Mouse (Mus musculus): Measurements from ENCODE around the gene Dgkg.

Dgkg gene

DNA sequence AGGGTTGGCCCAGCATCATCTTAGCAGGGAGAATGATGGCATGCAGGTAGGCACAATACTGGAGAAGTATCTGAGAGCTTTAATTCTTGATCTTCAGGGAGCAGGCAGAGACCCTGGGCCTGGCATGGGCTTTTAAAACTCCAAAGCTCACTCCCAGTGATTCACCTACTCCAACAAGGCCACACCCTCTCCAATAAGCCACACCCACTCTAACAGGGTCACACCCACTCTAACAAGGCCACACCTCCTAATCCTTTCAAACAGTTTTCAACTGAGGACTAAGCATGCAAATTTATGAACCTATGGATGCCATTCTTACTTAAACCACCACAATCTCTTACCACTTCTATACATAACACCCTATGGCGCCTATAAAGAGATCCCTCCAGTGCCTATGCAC lies 11.8 kb downstream of the Dgkg start:
- DNase-seq (ENCODE audit: extremely low read depth, low read depth) = no peak

DNA sequence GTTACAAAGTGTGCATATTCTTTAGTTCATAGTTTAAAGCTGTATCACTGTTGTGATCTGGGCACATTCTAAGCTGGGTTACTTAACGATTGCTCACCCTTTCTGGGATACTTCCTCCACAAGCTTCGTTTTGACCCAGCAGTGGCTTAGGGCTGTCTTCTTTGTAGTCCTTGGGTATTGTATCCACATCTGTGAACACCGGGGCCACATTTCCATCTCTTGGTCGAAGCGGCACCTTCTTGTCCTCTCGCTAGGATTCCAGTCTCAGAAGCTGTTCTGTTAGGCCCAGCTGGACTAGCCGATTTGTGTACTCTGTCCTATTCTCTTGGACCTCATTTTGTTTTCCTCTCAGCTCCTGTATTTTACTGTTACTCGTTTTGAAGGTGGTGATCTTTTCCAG lies 13.6 kb downstream of the Dgkg start:
- DNase-seq (ENCODE audit: extremely low read depth, low read depth) = no peak

DNA sequence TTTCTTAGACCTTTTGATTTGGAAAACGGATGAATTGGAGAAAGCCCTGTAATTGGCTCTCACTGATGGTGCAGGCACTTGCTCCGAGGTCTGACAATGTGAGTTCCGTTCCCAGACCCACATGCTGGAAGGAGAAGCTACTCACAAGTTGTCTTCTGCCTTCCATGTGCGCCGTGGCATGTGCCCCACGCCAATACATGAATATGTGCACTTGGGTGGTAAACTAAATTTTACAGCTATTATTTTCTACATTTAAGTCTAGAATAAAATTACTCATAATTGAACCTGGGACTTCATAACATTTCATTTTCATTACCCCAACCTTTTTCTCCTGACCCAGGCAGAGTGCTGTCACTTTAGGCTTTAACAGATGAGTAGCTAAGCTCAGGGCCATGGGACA lies 14.1 kb downstream of the Dgkg start:
- DNase-seq (ENCODE audit: extremely low read depth, low read depth) = no peak

- no peak for DNase-seq (ENCODE audit: extremely low read depth, low read depth)
Measured at GRCm38 (mm10) chr16:22642054-22642453, 15.0 kb downstream of the Dgkg start.

DNA sequence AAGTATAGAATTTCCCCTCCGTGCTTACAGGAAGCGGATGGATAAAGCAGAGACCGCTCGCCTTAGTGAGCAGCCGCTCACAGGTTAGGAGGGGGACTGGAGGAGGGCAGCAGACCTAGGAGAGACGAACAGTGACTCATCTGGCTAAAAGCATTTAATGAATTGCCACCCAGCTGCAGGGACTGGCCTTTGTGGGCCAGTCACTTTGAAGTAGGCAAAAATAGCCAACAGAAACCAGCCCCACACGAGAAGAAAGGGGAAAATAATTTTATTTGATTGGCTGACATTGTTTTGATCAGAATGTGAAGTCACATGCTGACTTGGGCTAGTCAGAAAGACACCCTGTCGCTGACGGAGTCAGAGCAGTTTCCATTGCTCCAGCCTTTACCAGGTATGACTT lies 15.4 kb downstream of the Dgkg start:
- no peak for DNase-seq (ENCODE audit: extremely low read depth, low read depth)

- DNase-seq (ENCODE audit: extremely low read depth, low read depth) = no peak
Measured at GRCm38 (mm10) chr16:22637311-22637710, 19.7 kb downstream of the Dgkg start.

DNA sequence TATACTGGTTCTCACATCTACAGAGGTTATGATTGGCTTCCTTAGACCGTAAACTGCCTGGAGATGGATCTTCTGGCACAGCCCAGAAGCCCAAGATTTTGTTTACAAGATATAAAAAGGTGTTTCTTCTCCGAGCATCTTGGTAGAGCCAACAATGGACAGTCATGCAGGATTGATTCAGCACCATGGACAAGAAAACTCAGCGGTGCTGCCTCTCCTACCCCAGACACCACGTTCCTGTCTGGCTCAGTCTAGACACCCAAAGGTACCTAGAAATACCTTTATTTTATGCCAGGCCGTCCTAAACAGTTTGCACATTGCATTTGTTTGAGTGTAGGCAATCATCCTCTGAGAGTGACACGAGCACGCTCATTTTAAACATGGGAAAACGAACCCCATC lies 21.3 kb downstream of the Dgkg start:
- DNase-seq (ENCODE audit: extremely low read depth, low read depth) = no peak

GRCm38 (mm10) chr16:22633063-22633462 lies 24.0 kb downstream of the Dgkg start:
- no peak for DNase-seq (ENCODE audit: extremely low read depth, low read depth)

DNA sequence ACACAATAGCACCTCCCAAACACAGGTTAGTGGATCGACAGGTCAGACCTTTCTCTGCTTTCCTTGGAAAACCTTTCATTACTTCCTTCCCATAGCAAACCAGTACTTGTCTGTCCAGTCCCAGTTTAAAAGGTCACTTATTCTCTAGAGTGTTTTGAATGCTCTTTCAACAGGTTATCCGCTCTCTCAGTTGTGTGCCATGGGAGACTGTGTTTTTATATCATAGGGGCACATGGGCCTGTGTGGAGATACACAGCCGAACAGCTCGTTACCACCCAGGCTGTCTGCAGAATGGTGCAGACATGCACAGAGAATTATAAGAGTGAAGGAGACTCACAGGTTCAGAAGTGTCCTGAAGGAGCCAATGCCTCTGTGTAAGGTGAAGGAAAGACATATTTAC lies 26.7 kb downstream of the Dgkg start:
- DNase-seq (ENCODE audit: extremely low read depth, low read depth) = no peak

- no peak for DNase-seq (ENCODE audit: extremely low read depth, low read depth)
Measured at GRCm38 (mm10) chr16:22629900-22630299, 27.1 kb downstream of the Dgkg start.

GRCm38 (mm10) chr16:22625987-22626386 lies 31.0 kb downstream of the Dgkg start:
- no peak for DNase-seq (ENCODE audit: extremely low read depth, low read depth)

DNA sequence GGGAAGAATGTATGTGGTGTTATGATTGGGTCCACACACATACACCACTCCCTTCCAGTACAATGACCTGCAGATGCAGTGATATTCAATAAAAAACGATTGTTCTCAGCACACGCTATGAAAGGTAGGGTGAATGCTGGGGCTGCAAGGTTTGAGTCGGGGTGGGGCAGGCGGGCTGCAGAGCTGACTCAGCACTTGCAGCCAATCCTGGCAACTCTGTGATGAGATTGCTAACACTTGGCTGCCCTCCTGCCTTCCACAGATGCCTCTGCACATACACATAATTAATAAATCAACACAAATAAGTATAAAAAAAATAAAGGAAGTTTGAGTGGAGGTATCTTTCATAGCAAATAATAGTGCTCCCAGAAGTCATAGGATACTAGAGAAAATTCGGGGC lies 31.6 kb downstream of the Dgkg start:
- DNase-seq (ENCODE audit: extremely low read depth, low read depth) = no peak

DNA sequence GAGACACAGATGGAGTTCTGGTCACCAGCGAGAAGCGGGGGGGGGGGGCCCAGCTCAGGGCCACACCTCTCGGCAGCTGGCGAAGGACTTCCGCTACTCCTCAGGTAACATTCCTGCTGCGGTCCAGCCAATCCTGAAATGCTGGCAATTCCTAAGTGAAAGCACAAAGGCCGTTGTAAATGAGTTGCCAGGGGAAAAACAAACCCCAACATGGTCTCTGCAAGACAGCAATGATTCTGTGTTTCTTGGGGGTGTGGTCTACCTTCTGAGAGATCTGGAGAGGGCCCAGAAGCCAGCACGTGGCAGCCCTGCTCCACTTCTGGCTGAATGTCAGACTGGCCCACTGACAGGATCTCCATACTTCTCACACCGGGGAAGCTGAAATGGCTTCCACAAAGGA lies 34.7 kb downstream of the Dgkg start:
- no peak for DNase-seq (ENCODE audit: extremely low read depth, low read depth)

GRCm38 (mm10) chr16:22621299-22621920 lies 35.6 kb downstream of the Dgkg start:
- no peak for DNase-seq (ENCODE audit: extremely low read depth, low read depth)

- DNase-seq (ENCODE audit: extremely low read depth, low read depth) = no peak
Measured at GRCm38 (mm10) chr16:22618424-22619056, 38.5 kb downstream of the Dgkg start.

DNA sequence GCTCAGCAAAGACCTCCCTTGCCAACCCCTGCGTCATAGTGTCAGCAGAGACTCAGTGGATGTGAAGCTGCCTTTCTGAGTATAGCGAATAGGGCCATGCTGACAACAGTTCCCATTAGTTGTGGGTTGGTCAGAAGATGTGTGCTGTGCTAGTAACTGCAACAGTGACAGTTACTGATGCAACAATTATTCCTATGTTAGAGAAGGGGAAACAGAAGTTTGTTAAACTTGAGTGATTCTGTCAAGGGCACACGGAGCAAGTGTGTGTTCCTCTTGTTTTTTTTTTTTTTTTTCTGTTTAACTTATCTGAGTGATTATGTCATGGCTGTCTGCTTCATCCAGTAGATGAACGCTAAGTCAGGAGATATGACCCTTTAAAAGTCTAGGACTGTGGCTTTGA lies 41.2 kb downstream of the Dgkg start:
- no peak for DNase-seq (ENCODE audit: extremely low read depth, low read depth)

GRCm38 (mm10) chr16:22613186-22614073 lies 43.6 kb downstream of the Dgkg start:
- DNase-seq (ENCODE audit: extremely low read depth, low read depth) = no peak

DNA sequence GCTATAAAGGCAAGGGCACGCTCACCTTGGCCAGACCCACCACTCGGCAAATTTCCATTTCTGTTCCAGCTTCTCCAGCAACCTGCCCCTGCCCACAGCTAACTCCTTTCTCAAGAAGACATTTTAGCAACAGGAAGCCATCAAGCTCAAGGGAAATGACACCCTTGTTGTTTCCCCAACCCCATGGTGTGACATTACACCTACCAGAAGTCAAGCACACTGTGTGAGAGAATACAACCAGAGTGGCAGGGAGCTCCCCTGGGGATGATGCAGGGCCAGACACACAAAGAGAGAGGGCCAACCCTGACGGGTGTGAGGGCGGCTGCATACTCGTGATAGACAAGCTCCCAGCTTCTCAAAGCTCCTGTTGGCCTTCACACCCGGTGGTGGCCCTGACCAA lies 49.0 kb downstream of the Dgkg start:
- DNase-seq (ENCODE audit: extremely low read depth, low read depth) = no peak

GRCm38 (mm10) chr16:22606989-22607388 lies 50.0 kb downstream of the Dgkg start:
- no peak for DNase-seq (ENCODE audit: extremely low read depth, low read depth)

DNA sequence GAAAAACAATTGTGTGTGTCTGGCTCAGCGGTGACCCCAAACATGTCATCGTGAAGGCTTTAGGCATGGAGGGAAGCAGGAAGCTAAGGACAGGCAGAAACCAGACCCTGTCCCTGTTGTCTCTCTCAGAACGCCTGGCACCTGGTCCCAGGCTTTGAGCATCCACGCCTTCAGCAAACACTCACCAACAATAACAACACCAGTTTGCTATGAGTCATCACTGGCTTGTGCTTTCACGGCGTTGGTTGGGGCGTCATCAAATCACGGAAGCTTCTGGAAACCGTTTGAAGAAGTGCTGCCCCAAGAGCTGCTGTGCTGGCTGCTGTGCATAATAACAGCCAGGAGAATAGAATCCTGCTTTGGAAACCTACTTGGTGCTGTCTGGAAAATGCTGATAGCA lies 54.6 kb downstream of the Dgkg start:
- no peak for DNase-seq (ENCODE audit: extremely low read depth, low read depth)

DNA sequence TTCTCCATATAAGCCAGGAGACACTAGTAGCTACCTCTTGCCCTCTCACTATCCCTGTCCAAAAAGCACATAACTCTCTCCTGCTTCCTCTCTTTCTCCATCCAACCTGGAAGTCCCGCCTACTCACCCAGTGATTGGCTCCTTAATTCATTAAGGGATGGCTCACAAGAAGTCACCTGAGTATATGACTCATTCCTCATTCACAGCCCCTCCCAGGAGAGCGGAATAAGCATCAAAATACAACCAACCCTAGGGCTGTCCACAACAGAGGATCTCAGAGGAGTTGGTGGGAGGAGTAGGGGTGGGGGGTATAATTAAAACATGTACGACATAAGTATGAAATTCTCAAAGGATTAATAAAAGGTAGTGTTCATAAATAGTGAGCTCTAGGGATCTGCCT lies 55.3 kb downstream of the Dgkg start:
- no peak for DNase-seq (ENCODE audit: extremely low read depth, low read depth)

DNA sequence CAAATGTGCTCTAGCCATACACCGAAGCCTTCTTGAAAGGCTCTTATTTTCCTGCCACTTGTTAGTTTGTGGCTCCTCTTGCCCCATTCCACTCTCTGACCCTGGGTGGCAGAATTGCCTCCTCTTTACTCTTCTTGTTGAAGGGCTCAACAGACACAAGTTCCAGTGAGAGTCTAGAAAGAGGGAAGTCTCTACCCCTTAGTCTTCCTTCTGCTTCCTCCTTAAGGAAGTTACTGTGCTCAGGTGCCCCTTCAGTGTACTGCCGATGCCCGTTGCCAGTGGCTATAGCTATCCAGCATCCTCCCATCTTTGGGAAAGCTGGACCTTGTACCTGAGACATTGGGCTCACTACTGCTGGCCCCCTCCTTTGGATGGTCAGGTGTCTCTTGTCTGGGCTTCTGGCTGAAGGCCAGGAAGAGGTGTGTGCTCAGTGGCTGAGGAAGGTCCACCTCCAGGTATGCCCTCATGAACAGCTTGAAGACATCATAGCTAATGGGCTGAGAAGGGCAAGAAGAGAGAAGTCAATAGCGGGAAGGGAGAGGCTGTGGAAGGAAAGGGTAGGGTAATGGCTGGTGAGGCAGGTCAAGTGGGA lies 56.8 kb downstream of the Dgkg start:
- DNase-seq (ENCODE audit: extremely low read depth, low read depth) = no peak

Measured in MEL-GATA-1-ER (cell line).